Mouse (Mus musculus): ENCODE results near the gene Cfap73. TPM values are rescaled to one million over a fixed set of nuclear protein-coding genes. Genes with fewer than 3 reads are reported as not detected.

Cfap73 gene
- polyA plus RNA-seq, 1 experiment from 2014 or later, result 0.82 TPM

GRCm38 (mm10) chr5:120649374-120649933, 15.4 kb upstream of the Cfap73 start:
- peaks cover 31% of the 10 kb centered on the region for H3K27me3 ChIP-seq (ENCODE audit: control insufficient read depth, insufficient read depth, low read length)
- peak overlapping the region; percentile 28 for H3K4me2 ChIP-seq (replicated peaks; ENCODE audit: low read depth, low read length)

DNA sequence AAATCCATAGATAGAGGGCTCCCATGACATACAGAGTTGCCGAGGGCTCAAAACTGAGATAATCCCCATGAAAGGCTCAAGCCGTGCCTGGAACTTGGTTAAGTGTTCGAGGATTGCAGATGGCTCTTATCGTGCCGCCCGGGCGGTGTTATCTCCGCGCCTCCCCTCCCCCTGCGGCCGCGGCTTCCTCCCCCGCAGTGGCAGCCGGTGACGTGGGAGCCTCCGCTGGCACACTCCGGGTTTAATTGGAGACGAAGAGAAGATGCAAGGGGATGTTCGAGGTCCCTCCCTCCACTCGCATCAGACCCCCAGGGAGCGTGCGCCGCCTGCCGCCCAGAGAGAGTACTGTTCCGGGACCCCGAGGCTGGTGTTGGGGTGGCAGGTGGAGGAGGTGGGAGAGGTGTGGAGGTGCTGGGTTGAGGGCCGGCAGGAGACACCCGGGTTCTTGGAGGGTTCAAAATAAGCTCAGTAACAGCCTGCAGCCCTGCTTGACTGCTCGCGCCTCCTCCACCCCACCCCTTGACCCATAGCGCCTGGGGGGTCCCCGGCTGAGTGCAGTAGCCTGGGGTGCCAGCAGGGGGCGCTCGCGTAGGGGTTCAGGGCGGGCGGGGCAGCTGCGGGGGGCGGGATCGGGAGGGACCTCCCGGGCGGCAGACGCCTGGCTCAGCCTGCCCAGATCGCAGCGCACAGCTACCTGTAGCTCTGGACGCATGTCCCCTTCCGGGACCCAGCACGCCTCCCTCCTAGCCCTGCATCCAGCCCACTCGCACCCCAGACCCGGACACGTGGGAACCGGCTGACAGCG, 14.7 kb upstream of the Cfap73 start, which contains the start of gene Rasal1:
Gene Rasal1 (plus strand): TSS at position 244 of the 805 bp plus-strand sequence.
- peaks cover 2% of the 10 kb centered on the region; the same call in 1 of the 2 replicates for H3K4me1 ChIP-seq (replicated peaks; ENCODE audit: control insufficient read depth, insufficient read depth, low read length)
- peak within 1 kb of the TSS; percentile 13 for H3K4me3 ChIP-seq (ENCODE audit: low read depth, low read length)
- 0 out of 2 replicates have a peak, but pooled peaks have one; percentile 53 for ATAC-seq (ENCODE audit: low FRiP score)
- H3K9me3 ChIP-seq (ENCODE audit: control insufficient read depth, low read length), result no peaks in the 10 kb centered on the region
- DNase-seq (ENCODE audit: low spot score), result peak; percentile 58
- peaks cover 31% of the 10 kb centered on the region for H3K27me3 ChIP-seq (ENCODE audit: control insufficient read depth, insufficient read depth, low read length)
- H3K9ac ChIP-seq (ENCODE audit: low read depth, low read length), result no peak within 1 kb of the TSS
- 2% methylated on average over 40 of the region's 53 CpGs for WGBS
- no peaks in the 10 kb centered on the region for H3K36me3 ChIP-seq (ENCODE audit: control insufficient read depth, insufficient read depth, low read length)
- H3K4me2 ChIP-seq (replicated peaks; ENCODE audit: low read depth, low read length), result peak within 1 kb of the TSS; percentile 28
- H3K27ac ChIP-seq (ENCODE audit: low read depth, low read length), result no peak within 1 kb of the TSS

More at GRCm38 (mm10) chr5:120649374-120649933, 15.4 kb upstream of the Cfap73 start:
- peaks cover 2% of the 10 kb centered on the region; the same call in 1 of the 2 replicates for H3K4me1 ChIP-seq (replicated peaks; ENCODE audit: control insufficient read depth, insufficient read depth, low read length)
- no peaks in the 10 kb centered on the region for H3K36me3 ChIP-seq (ENCODE audit: control insufficient read depth, insufficient read depth, low read length)
- no peaks in the 10 kb centered on the region for H3K9me3 ChIP-seq (ENCODE audit: control insufficient read depth, low read length)
- no peak overlapping the region for H3K27ac ChIP-seq (ENCODE audit: low read depth, low read length)
- no peak overlapping the region for H3K9ac ChIP-seq (ENCODE audit: low read depth, low read length)
- 5% methylated on average over 21 of the region's 21 CpGs for WGBS
- peak overlapping the region; percentile 13 for H3K4me3 ChIP-seq (ENCODE audit: low read depth, low read length)
- DNase-seq (ENCODE audit: low spot score) (no peak), ATAC-seq (ENCODE audit: low FRiP score) (0 out of 2 replicates have a peak, but pooled peaks have one; percentile 12)

GRCm38 (mm10) chr5:120647814-120648491, 13.9 kb upstream of the Cfap73 start:
- Histone ChIP-seq H3K9me3 (ENCODE audit: control insufficient read depth, low read length) (no peaks in the 10 kb centered on the region), H3K4me2 (replicated peaks; ENCODE audit: low read depth, low read length) (no peak overlapping the region), H3K27me3 (ENCODE audit: control insufficient read depth, insufficient read depth, low read length) (peaks cover 31% of the 10 kb centered on the region), H3K4me1 (replicated peaks; ENCODE audit: control insufficient read depth, insufficient read depth, low read length) (peaks cover 2% of the 10 kb centered on the region; the same call in 1 of the 2 replicates), H3K4me3 (ENCODE audit: low read depth, low read length) (no peak overlapping the region), H3K9ac (ENCODE audit: low read depth, low read length) (no peak overlapping the region), H3K36me3 (ENCODE audit: control insufficient read depth, insufficient read depth, low read length) (no peaks in the 10 kb centered on the region), H3K27ac (ENCODE audit: low read depth, low read length) (no peak overlapping the region)
- WGBS, result 42% methylated on average over 12 of the region's 12 CpGs
- DNase-seq (ENCODE audit: low spot score), result no peak
- ATAC-seq (ENCODE audit: low FRiP score), result no peak

- Histone ChIP-seq H3K36me3 (ENCODE audit: control insufficient read depth, insufficient read depth, low read length) (no peaks in the 10 kb centered on the region), H3K4me3 (ENCODE audit: low read depth, low read length) (no peak overlapping the region), H3K9me3 (ENCODE audit: control insufficient read depth, low read length) (no peaks in the 10 kb centered on the region), H3K4me2 (replicated peaks; ENCODE audit: low read depth, low read length) (no peak overlapping the region), H3K27me3 (ENCODE audit: control insufficient read depth, insufficient read depth, low read length) (peaks cover 31% of the 10 kb centered on the region), H3K27ac (ENCODE audit: low read depth, low read length) (no peak overlapping the region), H3K9ac (ENCODE audit: low read depth, low read length) (no peak overlapping the region), H3K4me1 (replicated peaks; ENCODE audit: control insufficient read depth, insufficient read depth, low read length) (peaks cover 2% of the 10 kb centered on the region; the same call in 1 of the 2 replicates)
- no peak for DNase-seq (ENCODE audit: low spot score)
- 82% methylated on average over 3 of the region's 4 CpGs for WGBS
- no peak for ATAC-seq (ENCODE audit: low FRiP score)
Observed at GRCm38 (mm10) chr5:120647361-120647760, 13.3 kb upstream of the Cfap73 start.

DNA sequence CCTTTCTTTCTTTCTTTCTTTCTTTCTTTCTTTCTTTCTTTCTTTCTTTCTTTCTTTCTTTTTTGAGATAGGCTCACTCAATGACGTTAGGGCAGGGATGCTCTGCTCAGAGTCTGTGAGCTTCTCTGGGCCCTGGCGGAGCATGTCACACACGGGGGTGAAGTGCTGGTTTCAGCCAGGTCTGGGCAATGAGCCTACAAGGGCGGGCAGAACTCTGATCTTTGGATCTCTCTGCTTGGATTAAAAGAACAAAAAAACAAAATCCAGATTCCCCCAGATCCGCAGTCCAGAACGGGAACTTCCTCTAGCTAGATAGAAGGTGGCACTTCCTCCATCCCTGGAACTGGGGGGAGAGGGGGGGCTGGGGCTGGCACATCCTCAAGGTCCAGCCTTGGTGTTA, 11.8 kb upstream of the Cfap73 start:
- H3K27me3 ChIP-seq (ENCODE audit: control insufficient read depth, insufficient read depth, low read length), result peaks cover 31% of the 10 kb centered on the region
- 71% methylated on average over 6 of the region's 6 CpGs for WGBS
- no peak overlapping the region for H3K27ac ChIP-seq (ENCODE audit: low read depth, low read length)
- no peaks in the 10 kb centered on the region for H3K36me3 ChIP-seq (ENCODE audit: control insufficient read depth, insufficient read depth, low read length)
- H3K4me1 ChIP-seq (replicated peaks; ENCODE audit: control insufficient read depth, insufficient read depth, low read length), result peaks cover 2% of the 10 kb centered on the region; the same call in 1 of the 2 replicates
- H3K9ac ChIP-seq (ENCODE audit: low read depth, low read length), result no peak overlapping the region
- no peak for ATAC-seq (ENCODE audit: low FRiP score)
- no peak overlapping the region for H3K4me2 ChIP-seq (replicated peaks; ENCODE audit: low read depth, low read length)
- DNase-seq (ENCODE audit: low spot score), result no peak
- H3K4me3 ChIP-seq (ENCODE audit: low read depth, low read length), result no peak overlapping the region
- H3K9me3 ChIP-seq (ENCODE audit: control insufficient read depth, low read length), result no peaks in the 10 kb centered on the region

GRCm38 (mm10) chr5:120644227-120644626, 10.2 kb upstream of the Cfap73 start:
- Histone ChIP-seq H3K9ac (ENCODE audit: low read depth, low read length) (no peak overlapping the region), H3K4me2 (replicated peaks; ENCODE audit: low read depth, low read length) (no peak overlapping the region), H3K27ac (ENCODE audit: low read depth, low read length) (no peak overlapping the region), H3K27me3 (ENCODE audit: control insufficient read depth, insufficient read depth, low read length) (peaks cover 16% of the 10 kb centered on the region), H3K9me3 (ENCODE audit: control insufficient read depth, low read length) (no peaks in the 10 kb centered on the region), H3K4me1 (replicated peaks; ENCODE audit: control insufficient read depth, insufficient read depth, low read length) (peaks cover 2% of the 10 kb centered on the region; the same call in 1 of the 2 replicates), H3K36me3 (ENCODE audit: control insufficient read depth, insufficient read depth, low read length) (no peaks in the 10 kb centered on the region), H3K4me3 (ENCODE audit: low read depth, low read length) (no peak overlapping the region)
- no peak for ATAC-seq (ENCODE audit: low FRiP score)
- no peak for DNase-seq (ENCODE audit: low spot score)
- 91% methylated on average over 3 of the region's 3 CpGs for WGBS

- 83% methylated on average over 14 of the region's 14 CpGs for WGBS
Observed at GRCm38 (mm10) chr5:120643365-120644085, 9.5 kb upstream of the Cfap73 start.

DNA sequence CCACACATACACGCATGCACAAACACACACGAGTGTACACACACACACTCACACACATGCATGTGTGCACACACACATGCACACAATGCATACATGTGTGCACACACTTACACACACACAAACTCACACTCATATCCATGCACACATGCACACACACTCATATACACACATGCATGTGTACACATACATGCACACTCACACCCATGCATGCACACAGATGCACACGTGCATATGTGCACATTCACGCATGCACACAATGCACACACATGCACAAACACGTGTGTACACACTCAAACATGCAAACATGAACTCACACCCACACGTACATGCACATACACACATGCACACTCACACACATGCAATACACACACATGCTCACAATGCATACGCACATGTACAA, 6.1 kb upstream of the Cfap73 start:
- 91% methylated on average over 7 of the region's 7 CpGs for WGBS
- H3K9me3 ChIP-seq (ENCODE audit: control insufficient read depth, low read length), result no peaks in the 10 kb centered on the region
- no peak overlapping the region for H3K27ac ChIP-seq (ENCODE audit: low read depth, low read length)
- no peak overlapping the region for H3K9ac ChIP-seq (ENCODE audit: low read depth, low read length)
- DNase-seq (ENCODE audit: low spot score) (no peak), ATAC-seq (ENCODE audit: low FRiP score) (no peak)
- H3K4me2 ChIP-seq (replicated peaks; ENCODE audit: low read depth, low read length), result no peak overlapping the region
- no peak overlapping the region for H3K4me3 ChIP-seq (ENCODE audit: low read depth, low read length)
- H3K4me1 ChIP-seq (replicated peaks; ENCODE audit: control insufficient read depth, insufficient read depth, low read length), result no peaks in the 10 kb centered on the region
- H3K27me3 ChIP-seq (ENCODE audit: control insufficient read depth, insufficient read depth, low read length), result no peaks in the 10 kb centered on the region
- no peaks in the 10 kb centered on the region for H3K36me3 ChIP-seq (ENCODE audit: control insufficient read depth, insufficient read depth, low read length)

More at GRCm38 (mm10) chr5:120643365-120644085, 9.5 kb upstream of the Cfap73 start:
- Histone ChIP-seq H3K4me2 (replicated peaks; ENCODE audit: low read depth, low read length) (no peak overlapping the region), H3K4me1 (replicated peaks; ENCODE audit: control insufficient read depth, insufficient read depth, low read length) (no peaks in the 10 kb centered on the region), H3K4me3 (ENCODE audit: low read depth, low read length) (no peak overlapping the region), H3K9me3 (ENCODE audit: control insufficient read depth, low read length) (no peaks in the 10 kb centered on the region), H3K27ac (ENCODE audit: low read depth, low read length) (no peak overlapping the region), H3K9ac (ENCODE audit: low read depth, low read length) (no peak overlapping the region), H3K27me3 (ENCODE audit: control insufficient read depth, insufficient read depth, low read length) (peaks cover 9% of the 10 kb centered on the region), H3K36me3 (ENCODE audit: control insufficient read depth, insufficient read depth, low read length) (no peaks in the 10 kb centered on the region)
- no peak for ATAC-seq (ENCODE audit: low FRiP score)
- DNase-seq (ENCODE audit: low spot score), result no peak

Data from hindbrain, embryonic 11.5 days (tissue).